Mouse (Mus musculus) ES-E14 (cell line): ENCODE measurements around the gene 4931406P16Rik.

Source experiments
- HCFC1 ChIP-seq: IDR thresholded peaks from 2 replicates; pipeline ENCODE4 v1.6.1; 2012; ENCODE audit warnings: low read length, inconsistent platforms, borderline replicate concordance; ENCODE audit not compliant: insufficient read depth
- ZC3H11A ChIP-seq: IDR thresholded peaks from 2 replicates; pipeline ENCODE4 v1.6.1; 2012; ENCODE audit warnings: low read depth, mild to moderate bottlenecking, inconsistent platforms, low read length, borderline replicate concordance
- ZNF384 ChIP-seq: IDR thresholded peaks from 2 replicates; pipeline ENCODE4 v1.6.1; 2012; ENCODE audit warnings: low read depth, low read length, inconsistent platforms

DNA sequence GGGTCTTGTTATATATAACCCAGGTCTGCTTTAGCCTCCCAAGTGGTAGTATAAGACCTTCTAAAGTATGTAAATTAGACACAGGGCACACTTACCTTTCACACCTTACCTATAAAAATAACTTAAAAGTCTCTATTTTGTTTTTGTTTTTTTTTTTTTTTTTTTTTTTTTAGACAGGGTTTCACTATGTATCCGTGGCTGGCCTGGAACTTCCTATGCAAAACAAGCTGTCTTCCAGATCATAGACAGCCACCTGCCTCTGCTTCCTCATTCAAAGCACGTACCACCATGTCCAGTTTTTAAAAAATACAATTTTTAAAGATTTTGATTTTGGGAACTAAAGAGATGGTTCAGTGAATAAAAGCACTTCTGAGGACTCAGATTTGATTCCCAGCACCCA, 23.9 kb upstream of the 4931406P16Rik start:
- no peak for TF ChIP-seq ZC3H11A
- no peak for TF ChIP-seq ZNF384
- no peak for TF ChIP-seq HCFC1
